Mouse (Mus musculus) mouse embryonic stem cell (cell line): ENCODE measurements around the gene Amph.
"Not testable (repeated sequence)": the region's sequence is repeated elsewhere in the genome, so short reads cannot be mapped to it uniquely, and the experiment has no call there.

Source experiments
- in situ Hi-C, 2 experiments: fragments of 300-500 bp; cut with MboI; formaldehyde crosslinking; loops; 1 replicate in 1 of 2; 3 replicates in 1 of 2; pipeline ENCODE4 v1.14.3; 2019 to 2020; ENCODE audit warnings: low sequenced_read_pairs in 2 of 2, low pct_unique_long_range_greater_than_20kb in 1 of 2, mixed read lengths in 1 of 2; ENCODE audit not compliant: unreplicated experiment in 1 of 2

The Amph gene

GRCm38 (mm10) chr13:18948171-18949028 lies at the start of gene Amph:
Amph (plus strand) TSS chr13:18948205.
- in situ Hi-C loops, result no loop called here

- in situ Hi-C loops, result no loop called here
These were observed 44.4 kb upstream of the Amph start for GRCm38 (mm10) chr13:18903623-18904022.

- in situ Hi-C loops, result no loop called here
These were observed 33.2 kb upstream of the Amph start for GRCm38 (mm10) chr13:18914774-18915173.

- in situ Hi-C loops, result not testable (repeated sequence)
These were observed 14.8 kb upstream of the Amph start for GRCm38 (mm10) chr13:18933191-18933590.

- in situ Hi-C loops, result no loop called here
These were observed 319 bp upstream of the Amph start for GRCm38 (mm10) chr13:18947686-18948085.

- in situ Hi-C loops, result no loop called here
These were observed 985 bp downstream of the Amph start for GRCm38 (mm10) chr13:18949029-18949350.

- in situ Hi-C loops, result no loop called here
These were observed 1.7 kb downstream of the Amph start for GRCm38 (mm10) chr13:18949626-18950200.

GRCm38 (mm10) chr13:18953575-18953974 lies 5.6 kb downstream of the Amph start:
- in situ Hi-C loops, result no loop called here

- in situ Hi-C loops, result no loop called here
These were observed 8.3 kb downstream of the Amph start for GRCm38 (mm10) chr13:18956065-18956913.

GRCm38 (mm10) chr13:18957028-18957427 lies 9.0 kb downstream of the Amph start:
- in situ Hi-C loops, result no loop called here

- in situ Hi-C loops, result no loop called here
These were observed 24.6 kb downstream of the Amph start for GRCm38 (mm10) chr13:18972571-18972970.

GRCm38 (mm10) chr13:18974351-18974750 lies 26.3 kb downstream of the Amph start:
- in situ Hi-C loops, result no loop called here

- in situ Hi-C loops, result no loop called here
These were observed 39.3 kb downstream of the Amph start for GRCm38 (mm10) chr13:18987266-18987665.

- in situ Hi-C loops, result no loop called here
These were observed 40.3 kb downstream of the Amph start for GRCm38 (mm10) chr13:18988323-18988722.

GRCm38 (mm10) chr13:18989185-18989714 lies 41.2 kb downstream of the Amph start:
- in situ Hi-C loops, result no loop called here

- in situ Hi-C loops, result no loop called here
These were observed 54.5 kb downstream of the Amph start for GRCm38 (mm10) chr13:19002502-19002901.

GRCm38 (mm10) chr13:19004406-19004805 lies 56.4 kb downstream of the Amph start:
- in situ Hi-C loops, result no loop called here

- in situ Hi-C loops, result no loop called here
These were observed 60.4 kb downstream of the Amph start for GRCm38 (mm10) chr13:19008440-19008839.

- in situ Hi-C loops, result no loop called here
These were observed 66.9 kb downstream of the Amph start for GRCm38 (mm10) chr13:19014825-19015375.
